Mouse (Mus musculus): ENCODE measurements around the gene Gcdh. TPM values are rescaled to one million over a fixed set of nuclear protein-coding genes. Genes with fewer than 3 reads are reported as not detected.
A peak's percentile ranks its signal among the peaks of the same experiment; 100 is the strongest.

The Gcdh gene
- polyA plus RNA-seq, 1 experiment from 2014 or later = 56.7 TPM

DNA sequence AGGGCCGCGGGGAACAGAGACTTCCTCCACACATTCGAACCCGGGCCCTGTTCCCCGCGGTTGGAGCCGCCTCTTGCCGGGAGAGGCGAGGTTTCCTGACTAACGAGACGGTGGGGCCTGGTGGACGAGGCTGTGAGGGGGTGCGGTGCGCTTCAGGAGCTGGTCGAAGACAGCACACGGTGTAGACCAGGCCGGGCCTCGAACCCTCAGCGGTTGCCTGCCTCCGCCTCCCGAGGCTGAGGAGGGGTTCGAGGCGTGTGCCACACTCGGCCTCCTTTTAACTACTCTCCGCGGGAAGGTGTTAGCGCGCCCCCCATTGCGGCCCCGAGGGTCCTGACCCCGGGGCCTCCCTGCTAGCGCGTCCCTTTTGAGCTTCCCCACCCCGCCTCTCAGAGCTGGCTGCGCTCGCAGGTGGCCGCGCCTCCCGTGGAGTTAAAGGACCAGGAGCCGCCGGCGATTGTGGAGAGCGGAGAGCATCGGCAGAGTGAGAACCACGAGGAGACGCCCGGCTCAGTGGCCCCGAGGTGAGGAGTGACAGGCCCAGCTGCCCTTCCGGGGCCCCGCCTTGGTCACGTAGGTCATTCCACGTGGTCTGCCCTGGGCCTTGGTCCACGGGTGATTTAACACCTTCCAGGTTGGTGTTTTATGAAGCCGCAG lies 21.3 kb downstream of the Gcdh start:
- Histone ChIP-seq H3K27me3 (replicated peaks; ENCODE audit: control insufficient read depth, insufficient read depth, low read length) (no peaks in the 10 kb centered on the region), H3K36me3 (ENCODE audit: control insufficient read depth, insufficient read depth, low read length) (peaks cover 14% of the 10 kb centered on the region), H3K4me1 (replicated peaks; ENCODE audit: control insufficient read depth, insufficient read depth, low read length) (peaks cover 29% of the 10 kb centered on the region), H3K4me3 (ENCODE audit: low read depth, low read length) (peak overlapping the region; percentile 55), H3K27ac (ENCODE audit: low read depth, low read length) (peak overlapping the region; percentile 80), H3K9ac (ENCODE audit: low read depth, low read length) (peak overlapping the region; percentile 68), H3K4me2 (peak overlapping the region; percentile 99), H3K9me3 (ENCODE audit: control insufficient read depth, low read length) (no peaks in the 10 kb centered on the region)
- WGBS = 3% methylated on average over 54 of the region's 54 CpGs
- DNase-seq (ENCODE audit: low spot score) (peak; percentile 53), ATAC-seq (replicated peaks; ENCODE audit: low FRiP score) (peak; percentile 67)

DNA sequence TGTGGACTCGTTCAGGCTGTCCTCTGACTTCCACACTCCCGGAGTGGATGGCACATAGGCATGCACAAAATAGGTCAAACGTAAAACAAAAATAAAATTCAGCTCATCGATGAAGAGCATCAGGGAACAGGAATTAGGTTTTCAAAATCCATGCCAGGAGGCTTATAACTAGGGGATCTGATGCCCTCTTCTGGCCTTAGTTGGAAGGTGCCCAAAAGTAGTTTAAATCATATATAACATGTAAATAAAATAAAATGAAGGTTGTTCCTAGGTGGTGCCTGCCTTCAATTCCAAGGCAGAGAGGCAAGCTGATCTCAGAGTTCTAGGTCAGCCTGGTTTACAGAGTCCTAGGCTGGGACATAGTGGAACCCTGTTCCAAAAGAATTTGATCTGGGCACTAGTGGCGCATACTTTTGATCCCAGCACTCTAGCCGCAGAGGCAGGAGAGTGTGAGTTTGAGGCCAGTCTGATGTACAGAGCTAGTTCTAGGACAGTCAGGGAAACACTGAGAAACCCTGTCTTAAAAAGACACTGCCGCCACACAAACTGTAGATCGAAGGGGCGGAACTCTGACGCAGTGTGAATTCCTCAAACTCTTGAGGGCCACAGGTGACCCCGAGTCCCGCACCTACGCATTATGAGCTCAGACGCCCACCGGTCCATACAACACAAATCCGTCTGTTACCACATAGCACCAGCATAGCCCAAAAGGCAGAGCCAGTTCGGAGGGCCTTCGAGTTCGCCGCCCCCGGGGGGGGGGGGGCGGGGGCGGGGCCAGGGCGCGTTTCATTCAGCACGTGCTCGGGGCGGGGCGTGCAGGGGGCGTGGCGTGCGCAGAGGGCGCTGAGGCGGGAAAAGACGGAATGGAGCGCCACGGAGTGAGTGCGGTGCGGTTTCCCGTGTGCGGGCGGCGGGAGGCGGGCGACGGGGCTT lies 22.1 kb downstream of the Gcdh start, which contains the start of gene Syce2:
Syce2 (plus strand) TSS at position 736 of the 933 bp plus-strand sequence.
- peak within 1 kb of the TSS; percentile 68 for H3K9ac ChIP-seq (ENCODE audit: low read depth, low read length)

GRCm38 (mm10) chr8:84856864-84857441 lies 36.8 kb downstream of the Gcdh start, which contains the start of gene Farsa:
Gene Farsa, plus strand, starts transcription at chr8:84856989.
- peak within 1 kb of the TSS; percentile 95 for H3K4me3 ChIP-seq (ENCODE audit: low read depth, low read length)
- peak within 1 kb of the TSS; percentile 98 for H3K9ac ChIP-seq (ENCODE audit: low read depth, low read length)
- H3K4me2 ChIP-seq = peak within 1 kb of the TSS; percentile 91
- H3K27ac ChIP-seq (ENCODE audit: low read depth, low read length) = peak within 1 kb of the TSS; percentile 90
- DNase-seq (ENCODE audit: low spot score) = peak; percentile 91
- peak; percentile 91 for ATAC-seq (replicated peaks; ENCODE audit: low FRiP score)
- H3K4me1 ChIP-seq (replicated peaks; ENCODE audit: control insufficient read depth, insufficient read depth, low read length) = peaks cover 12% of the 10 kb centered on the region
- no peaks in the 10 kb centered on the region for H3K9me3 ChIP-seq (ENCODE audit: control insufficient read depth, low read length)
- H3K36me3 ChIP-seq (ENCODE audit: control insufficient read depth, insufficient read depth, low read length) = peaks cover 21% of the 10 kb centered on the region
- H3K27me3 ChIP-seq (replicated peaks; ENCODE audit: control insufficient read depth, insufficient read depth, low read length) = no peaks in the 10 kb centered on the region
- WGBS = under 1% methylated on average over 39 of the region's 39 CpGs

More for the DNA sequence above, 22.1 kb downstream of the Gcdh start, which contains the start of gene Syce2:
- H3K4me3 ChIP-seq (ENCODE audit: low read depth, low read length) = peak within 1 kb of the TSS; percentile 55
- ATAC-seq (replicated peaks; ENCODE audit: low FRiP score) (peak; percentile 78), DNase-seq (ENCODE audit: low spot score) (peak; percentile 86)
- peaks cover 26% of the 10 kb centered on the region for H3K4me1 ChIP-seq (replicated peaks; ENCODE audit: control insufficient read depth, insufficient read depth, low read length)
- H3K27ac ChIP-seq (ENCODE audit: low read depth, low read length) = peak within 1 kb of the TSS; percentile 80
- H3K36me3 ChIP-seq (ENCODE audit: control insufficient read depth, insufficient read depth, low read length) = peaks cover 17% of the 10 kb centered on the region
- no peaks in the 10 kb centered on the region for H3K27me3 ChIP-seq (replicated peaks; ENCODE audit: control insufficient read depth, insufficient read depth, low read length)
- peak within 1 kb of the TSS; percentile 99 for H3K4me2 ChIP-seq
- no peaks in the 10 kb centered on the region for H3K9me3 ChIP-seq (ENCODE audit: control insufficient read depth, low read length)
- WGBS = 11% methylated on average over 43 of the region's 46 CpGs

GRCm38 (mm10) chr8:84856434-84856833 lies 37.3 kb downstream of the Gcdh start:
- ATAC-seq (replicated peaks; ENCODE audit: low FRiP score) (peak; percentile 29), DNase-seq (ENCODE audit: low spot score) (no peak)
- Histone ChIP-seq H3K4me2 (no peak overlapping the region; the same call in 1 of the 2 replicates), H3K9ac (ENCODE audit: low read depth, low read length) (no peak overlapping the region), H3K4me3 (ENCODE audit: low read depth, low read length) (peak overlapping the region; percentile 95), H3K36me3 (ENCODE audit: control insufficient read depth, insufficient read depth, low read length) (peaks cover 17% of the 10 kb centered on the region), H3K27ac (ENCODE audit: low read depth, low read length) (no peak overlapping the region), H3K9me3 (ENCODE audit: control insufficient read depth, low read length) (no peaks in the 10 kb centered on the region), H3K4me1 (replicated peaks; ENCODE audit: control insufficient read depth, insufficient read depth, low read length) (peaks cover 12% of the 10 kb centered on the region), H3K27me3 (replicated peaks; ENCODE audit: control insufficient read depth, insufficient read depth, low read length) (no peaks in the 10 kb centered on the region)
- 83% methylated on average over 3 of the region's 3 CpGs for WGBS

DNA sequence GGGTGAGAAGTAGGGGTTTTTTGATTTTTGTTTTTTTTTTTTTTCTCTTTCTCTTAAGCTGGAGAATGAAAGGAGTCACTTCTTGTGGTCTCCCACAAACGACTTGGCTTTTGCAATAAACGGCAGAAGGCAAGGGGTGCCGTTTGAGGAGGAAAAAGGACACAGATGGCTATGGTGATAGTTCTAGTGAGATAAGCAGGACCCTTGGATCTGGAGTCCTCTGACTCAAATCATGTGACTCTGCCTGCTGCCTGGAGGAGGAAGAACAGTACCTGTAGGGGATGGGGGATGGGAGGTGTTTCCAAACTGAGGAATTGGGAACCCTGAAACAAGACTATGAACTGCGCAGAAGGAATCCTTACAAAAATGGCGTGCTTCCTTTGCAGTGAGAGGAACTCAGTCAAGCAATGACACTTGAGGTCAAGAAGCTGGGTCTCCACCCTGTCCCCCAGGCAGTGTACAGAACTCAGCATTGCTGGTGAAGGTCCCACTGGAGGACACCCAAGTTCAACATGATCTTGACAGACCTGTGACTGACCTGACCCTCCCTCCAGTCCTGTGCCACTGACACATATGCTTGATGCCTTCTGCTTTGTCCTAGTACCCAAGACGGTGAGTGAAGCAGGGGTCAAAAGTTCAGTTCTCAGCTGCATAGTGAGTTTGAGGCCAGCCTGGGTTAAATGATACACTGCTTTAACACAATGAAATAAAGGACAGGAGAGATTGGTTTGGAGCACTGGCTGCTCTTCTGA lies 45.9 kb downstream of the Gcdh start:
- Histone ChIP-seq H3K27ac (ENCODE audit: low read depth, low read length) (peak overlapping the region; percentile 94), H3K9me3 (ENCODE audit: control insufficient read depth, low read length) (no peaks in the 10 kb centered on the region), H3K4me2 (peak overlapping the region; percentile 95), H3K36me3 (ENCODE audit: control insufficient read depth, insufficient read depth, low read length) (peaks cover 30% of the 10 kb centered on the region), H3K9ac (ENCODE audit: low read depth, low read length) (peak overlapping the region; percentile 87), H3K4me3 (ENCODE audit: low read depth, low read length) (peak overlapping the region; percentile 97), H3K27me3 (replicated peaks; ENCODE audit: control insufficient read depth, insufficient read depth, low read length) (no peaks in the 10 kb centered on the region), H3K4me1 (replicated peaks; ENCODE audit: control insufficient read depth, insufficient read depth, low read length) (peaks cover 27% of the 10 kb centered on the region)
- ATAC-seq (replicated peaks; ENCODE audit: low FRiP score) (no peak), DNase-seq (ENCODE audit: low spot score) (no peak)
- WGBS = 22% methylated on average over 6 of the region's 6 CpGs

- Histone ChIP-seq H3K36me3 (ENCODE audit: control insufficient read depth, insufficient read depth, low read length) (peaks cover 38% of the 10 kb centered on the region), H3K27me3 (replicated peaks; ENCODE audit: control insufficient read depth, insufficient read depth, low read length) (no peaks in the 10 kb centered on the region)
- under 1% methylated on average over 55 of the region's 55 CpGs for WGBS
Observed at GRCm38 (mm10) chr8:84846722-84847572, 46.8 kb downstream of the Gcdh start, which contains the start of gene Calr. Gene Calr, minus strand, starts transcription at chr8:84846934.

GRCm38 (mm10) chr8:84846094-84846721 lies 47.5 kb downstream of the Gcdh start:
- H3K4me1 ChIP-seq (replicated peaks; ENCODE audit: control insufficient read depth, insufficient read depth, low read length) = peaks cover 33% of the 10 kb centered on the region
- peak; percentile 21 for ATAC-seq (replicated peaks; ENCODE audit: low FRiP score)

More at GRCm38 (mm10) chr8:84846722-84847572, 46.8 kb downstream of the Gcdh start, which contains the start of gene Calr:
- no peaks in the 10 kb centered on the region for H3K9me3 ChIP-seq (ENCODE audit: control insufficient read depth, low read length)
- peak within 1 kb of the TSS; percentile 95 for H3K4me2 ChIP-seq
- DNase-seq (ENCODE audit: low spot score) (peak; percentile 100), ATAC-seq (replicated peaks; ENCODE audit: low FRiP score) (peak; percentile 98)
- peak within 1 kb of the TSS; percentile 97 for H3K4me3 ChIP-seq (ENCODE audit: low read depth, low read length)
- H3K4me1 ChIP-seq (replicated peaks; ENCODE audit: control insufficient read depth, insufficient read depth, low read length) = peaks cover 29% of the 10 kb centered on the region
- H3K27ac ChIP-seq (ENCODE audit: low read depth, low read length) = peak within 1 kb of the TSS; percentile 94
- peak within 1 kb of the TSS; percentile 98 for H3K9ac ChIP-seq (ENCODE audit: low read depth, low read length)

More at GRCm38 (mm10) chr8:84846094-84846721, 47.5 kb downstream of the Gcdh start:
- no peak for DNase-seq (ENCODE audit: low spot score)
- Histone ChIP-seq H3K27me3 (replicated peaks; ENCODE audit: control insufficient read depth, insufficient read depth, low read length) (no peaks in the 10 kb centered on the region), H3K4me3 (ENCODE audit: low read depth, low read length) (peak overlapping the region; percentile 97), H3K9me3 (ENCODE audit: control insufficient read depth, low read length) (no peaks in the 10 kb centered on the region), H3K4me2 (peak overlapping the region; percentile 95), H3K27ac (ENCODE audit: low read depth, low read length) (peak overlapping the region; percentile 84), H3K36me3 (ENCODE audit: control insufficient read depth, insufficient read depth, low read length) (peaks cover 46% of the 10 kb centered on the region), H3K9ac (ENCODE audit: low read depth, low read length) (peak overlapping the region; percentile 98)
- WGBS = 1% methylated on average over 30 of the region's 30 CpGs

Data from liver, embryonic 11.5 days (tissue).